Mouse (Mus musculus): ENCODE results near the gene Lingo1.

DNA sequence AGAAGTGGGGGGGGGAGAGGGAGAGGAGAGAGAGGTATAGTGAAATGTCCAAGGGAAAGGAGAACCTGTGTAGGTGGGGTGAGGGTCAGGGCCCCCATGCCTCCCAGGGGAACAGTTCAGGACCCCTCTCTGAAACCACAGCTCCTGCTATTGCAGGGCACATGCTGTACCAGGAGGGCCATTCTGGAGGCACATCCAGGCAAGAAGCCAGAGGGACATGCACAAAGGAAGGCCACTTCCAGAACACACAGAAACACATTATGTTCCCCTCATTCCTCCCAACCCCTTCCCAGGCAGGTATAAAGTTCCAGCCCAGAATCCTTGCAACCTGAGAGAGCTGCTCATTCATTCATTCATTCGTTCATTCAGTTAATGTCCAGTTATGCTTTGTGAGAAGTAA, 105.6 kb downstream of the Lingo1 start:
- no peak for TF ChIP-seq CTCF (IDR thresholded peaks at IDR 0.05; ENCODE audit: insufficient read depth, low read length)
- no peak for TF ChIP-seq POLR2A (IDR thresholded peaks at IDR 0.05; ENCODE audit: borderline replicate concordance, extremely low read depth, low read depth, low read length)

Measured in lung, adult 2 months (tissue).